Mouse (Mus musculus) lung, postnatal 4 days (tissue): ENCODE measurements around the gene Txnip.
A peak's percentile ranks its signal among the peaks of the same experiment; 100 is the strongest.

Experiments used
- DNase-seq, 2 experiments: peaks; one replicate each; pipeline ENCODE4 v3.0.0; 2021

The Txnip gene

DNA sequence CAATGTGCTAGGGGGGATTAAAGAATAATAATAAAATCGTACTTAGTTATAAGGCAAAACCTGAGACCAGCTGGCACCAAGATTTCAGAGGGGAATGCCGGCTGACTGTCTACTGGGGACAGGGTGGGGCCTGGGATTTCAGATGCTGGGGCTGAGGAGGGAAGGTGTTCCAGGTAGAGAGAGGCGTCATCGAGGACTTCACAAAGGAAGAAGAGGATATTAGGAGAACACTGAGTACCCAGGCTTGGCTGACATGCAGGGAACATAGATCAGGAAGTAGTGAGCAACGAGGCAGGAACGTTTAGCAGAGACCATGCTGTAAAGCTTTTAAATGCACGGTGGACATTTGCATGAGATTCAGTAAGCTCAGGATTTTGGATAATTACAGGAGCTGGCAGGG is 5.9 kb upstream of the Txnip start:
- DNase-seq = no peak

DNA sequence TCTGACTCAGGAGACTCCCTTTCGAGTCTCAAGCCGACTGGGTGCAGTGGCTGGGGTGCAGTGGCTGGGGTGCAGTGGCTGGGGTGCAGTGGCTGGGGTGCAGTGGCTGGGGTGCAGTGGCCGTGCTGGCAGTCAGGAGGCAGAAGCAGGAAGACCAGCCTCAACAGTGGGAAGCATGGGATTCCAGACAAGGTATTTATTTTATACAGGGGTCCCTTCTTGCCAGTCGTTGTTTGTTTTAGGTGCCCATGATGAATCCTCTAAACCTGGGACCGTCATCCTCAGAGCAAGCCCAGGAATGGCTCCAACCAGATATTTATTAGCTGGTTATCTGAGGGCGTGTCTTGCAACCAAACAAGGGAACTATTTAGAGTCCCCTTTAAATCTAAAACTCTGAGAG is 4.2 kb upstream of the Txnip start:
- DNase-seq = no peak

DNA sequence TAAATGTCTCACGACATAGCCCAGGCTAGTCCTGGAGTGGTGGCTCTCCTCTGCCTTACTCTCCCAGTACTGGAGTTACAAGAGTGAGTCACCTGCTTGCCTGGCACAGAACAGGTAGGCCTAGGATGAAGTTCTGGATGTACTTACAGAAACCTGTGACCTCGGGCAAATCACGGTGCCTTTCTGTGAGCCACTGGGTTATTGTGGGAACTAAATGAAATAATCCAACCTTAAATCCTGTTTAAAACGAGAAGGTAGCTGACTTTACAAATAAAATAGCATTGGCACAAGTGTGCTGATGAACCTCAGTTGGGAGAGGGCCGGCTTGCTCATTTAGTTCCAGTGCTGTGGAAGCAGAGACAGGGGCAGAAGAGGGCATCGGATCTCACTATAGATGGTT is 3.5 kb upstream of the Txnip start:
- no peak for DNase-seq

DNA sequence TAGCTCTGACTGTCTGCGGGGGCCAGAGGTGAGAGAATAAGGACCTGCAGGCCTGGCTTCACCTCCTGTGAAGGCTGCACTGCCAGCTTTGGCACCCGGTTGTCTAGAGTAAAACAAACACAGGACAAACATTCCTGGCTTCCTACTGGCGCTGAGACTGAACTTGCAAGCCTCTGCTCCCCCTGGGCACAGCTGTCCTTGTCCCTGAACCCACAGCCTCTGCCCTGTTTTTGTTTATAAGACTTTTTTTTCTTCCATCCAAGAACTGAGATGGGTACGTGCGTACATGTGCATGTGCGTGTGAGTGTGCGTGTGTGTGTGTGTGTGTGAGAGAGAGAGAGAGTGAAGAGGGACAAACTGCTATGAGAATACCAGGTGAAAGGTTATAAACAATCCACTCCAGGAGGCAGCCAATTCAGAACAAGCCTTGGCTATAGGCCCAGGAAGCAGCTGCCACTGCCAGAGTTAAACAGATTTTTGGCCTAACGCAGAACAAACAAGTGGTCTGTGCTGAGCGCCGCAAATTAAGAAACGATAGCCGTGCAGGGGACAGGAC is 2.6 kb upstream of the Txnip start:
- DNase-seq = peak; percentile 86 to 92

DNA sequence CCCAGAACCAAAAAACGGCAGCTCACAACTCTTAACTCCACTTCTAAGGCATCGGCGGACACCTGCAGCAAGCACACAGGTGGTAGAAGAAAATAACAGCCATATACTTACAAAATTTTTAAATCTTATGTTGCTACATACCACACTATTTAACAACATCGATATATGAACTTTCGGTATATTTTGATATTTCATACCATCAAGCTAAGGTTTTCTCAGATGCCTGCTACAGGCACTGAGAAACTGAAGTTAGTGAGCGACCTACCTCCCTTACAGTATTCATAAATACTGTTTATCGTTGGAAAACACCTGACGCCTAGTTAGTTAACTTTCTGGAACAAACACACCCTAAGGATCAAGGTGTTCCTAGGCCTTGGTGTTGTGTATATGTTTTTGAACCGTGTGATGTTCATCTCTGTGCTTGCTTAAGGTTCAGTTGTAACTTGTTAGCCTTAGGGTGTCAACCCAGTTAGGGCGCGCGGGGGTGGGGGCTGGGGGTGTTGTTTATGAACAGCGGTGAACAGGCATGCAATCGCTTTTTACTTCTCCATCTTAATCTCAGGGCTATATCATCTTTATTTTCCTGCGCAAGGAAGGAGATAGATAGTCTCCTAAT is 1.6 kb upstream of the Txnip start:
- DNase-seq = no peak

DNA sequence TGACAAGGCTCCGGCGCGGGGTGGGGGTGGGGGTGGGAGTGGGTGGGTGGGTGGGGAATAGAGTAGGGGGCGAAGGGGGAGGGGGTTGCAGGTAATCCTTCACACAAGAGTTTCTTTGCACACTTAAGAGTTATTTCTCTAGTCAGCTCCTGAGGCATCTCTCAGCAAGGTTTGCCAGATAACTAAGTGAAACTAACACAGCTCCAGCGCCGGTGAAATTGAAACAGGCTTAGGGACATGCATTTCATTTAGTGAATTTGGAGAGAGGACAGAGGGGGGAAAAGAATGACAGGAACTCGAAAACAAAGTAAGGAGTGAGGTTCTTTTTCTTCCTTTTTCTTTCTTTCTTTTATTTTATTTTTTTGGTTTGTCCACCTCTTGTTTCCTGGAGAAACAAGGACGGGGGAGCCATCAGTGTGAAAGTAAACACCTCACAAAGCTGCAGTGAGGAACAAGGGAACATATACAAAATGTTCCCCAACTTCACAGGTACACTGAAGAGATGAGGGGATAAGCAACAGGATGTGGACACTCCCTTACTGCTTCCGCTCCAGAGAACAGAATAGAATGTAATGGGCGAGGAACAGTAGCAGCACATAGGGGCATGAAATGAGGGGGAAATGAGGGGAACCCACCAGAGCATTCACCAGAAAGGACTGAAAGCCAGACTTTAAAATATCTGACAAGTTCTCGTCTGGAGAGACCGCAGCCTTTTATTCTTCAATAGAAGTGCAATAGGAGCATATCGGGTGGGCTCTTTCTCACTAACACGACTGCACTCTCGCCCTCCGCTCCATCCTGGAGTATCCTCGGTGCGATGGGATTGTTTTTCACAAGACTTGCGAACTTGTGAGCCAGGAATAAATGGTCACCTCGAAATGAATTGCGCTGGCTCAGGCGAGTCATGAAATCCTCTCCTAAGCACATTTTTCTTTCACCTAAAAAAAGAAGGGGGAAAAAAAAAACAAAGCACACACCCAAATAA is 814 bp upstream of the Txnip start:
- no peak for DNase-seq

DNA sequence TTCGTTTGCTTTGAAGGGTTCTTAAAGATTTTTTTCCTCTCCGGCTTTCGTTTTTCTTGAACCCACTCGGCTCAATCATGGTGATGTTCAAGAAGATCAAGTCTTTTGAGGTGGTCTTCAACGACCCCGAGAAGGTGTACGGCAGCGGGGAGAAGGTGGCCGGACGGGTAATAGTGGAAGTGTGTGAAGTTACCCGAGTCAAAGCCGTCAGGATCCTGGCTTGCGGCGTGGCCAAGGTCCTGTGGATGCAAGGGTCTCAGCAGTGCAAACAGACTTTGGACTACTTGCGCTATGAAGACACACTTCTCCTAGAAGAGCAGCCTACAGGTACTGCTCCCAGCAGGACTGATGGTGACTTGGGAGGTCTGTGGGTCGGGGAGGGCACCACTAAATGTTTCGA is 402 bp downstream of the Txnip start:
- DNase-seq = no peak

DNA sequence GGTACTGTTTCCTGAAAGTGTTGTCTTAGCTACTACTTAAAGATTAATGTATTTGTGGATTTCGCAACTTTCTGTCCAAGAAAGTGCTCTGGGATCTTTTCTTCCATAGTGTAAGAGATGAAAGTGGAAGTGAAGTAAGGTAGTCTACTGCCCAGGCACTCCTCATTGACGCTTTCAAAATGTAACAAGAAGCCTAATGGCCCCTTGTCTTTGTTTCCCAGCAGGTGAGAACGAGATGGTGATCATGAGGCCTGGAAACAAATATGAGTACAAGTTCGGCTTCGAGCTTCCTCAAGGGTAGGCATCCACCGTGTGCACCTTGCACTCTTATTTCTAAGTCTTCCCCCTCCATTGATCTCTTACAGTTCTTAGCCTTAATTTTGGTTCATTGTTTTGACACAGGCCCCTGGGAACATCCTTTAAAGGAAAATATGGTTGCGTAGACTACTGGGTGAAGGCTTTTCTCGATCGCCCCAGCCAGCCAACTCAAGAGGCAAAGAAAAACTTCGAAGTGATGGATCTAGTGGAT is 975 bp downstream of the Txnip start:
- DNase-seq = no peak

DNA sequence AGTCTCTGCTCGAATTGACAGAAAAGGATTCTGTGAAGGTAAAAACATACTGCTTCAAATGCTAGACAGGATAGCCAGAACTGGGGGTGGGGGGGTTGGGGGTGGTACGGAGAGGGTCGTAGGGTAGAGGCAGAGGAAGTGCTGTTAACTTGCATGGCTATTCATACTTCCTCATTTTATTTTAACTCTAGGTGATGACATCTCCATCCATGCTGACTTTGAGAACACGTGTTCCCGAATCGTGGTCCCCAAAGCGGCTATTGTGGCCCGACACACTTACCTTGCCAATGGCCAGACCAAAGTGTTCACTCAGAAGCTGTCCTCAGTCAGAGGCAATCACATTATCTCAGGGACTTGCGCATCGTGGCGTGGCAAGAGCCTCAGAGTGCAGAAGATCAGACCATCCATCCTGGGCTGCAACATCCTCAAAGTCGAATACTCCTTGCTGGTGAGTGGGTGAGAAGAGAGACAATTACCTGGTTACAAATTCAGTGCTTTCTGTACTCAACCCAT is 1.7 kb downstream of the Txnip start:
- no peak for DNase-seq

DNA sequence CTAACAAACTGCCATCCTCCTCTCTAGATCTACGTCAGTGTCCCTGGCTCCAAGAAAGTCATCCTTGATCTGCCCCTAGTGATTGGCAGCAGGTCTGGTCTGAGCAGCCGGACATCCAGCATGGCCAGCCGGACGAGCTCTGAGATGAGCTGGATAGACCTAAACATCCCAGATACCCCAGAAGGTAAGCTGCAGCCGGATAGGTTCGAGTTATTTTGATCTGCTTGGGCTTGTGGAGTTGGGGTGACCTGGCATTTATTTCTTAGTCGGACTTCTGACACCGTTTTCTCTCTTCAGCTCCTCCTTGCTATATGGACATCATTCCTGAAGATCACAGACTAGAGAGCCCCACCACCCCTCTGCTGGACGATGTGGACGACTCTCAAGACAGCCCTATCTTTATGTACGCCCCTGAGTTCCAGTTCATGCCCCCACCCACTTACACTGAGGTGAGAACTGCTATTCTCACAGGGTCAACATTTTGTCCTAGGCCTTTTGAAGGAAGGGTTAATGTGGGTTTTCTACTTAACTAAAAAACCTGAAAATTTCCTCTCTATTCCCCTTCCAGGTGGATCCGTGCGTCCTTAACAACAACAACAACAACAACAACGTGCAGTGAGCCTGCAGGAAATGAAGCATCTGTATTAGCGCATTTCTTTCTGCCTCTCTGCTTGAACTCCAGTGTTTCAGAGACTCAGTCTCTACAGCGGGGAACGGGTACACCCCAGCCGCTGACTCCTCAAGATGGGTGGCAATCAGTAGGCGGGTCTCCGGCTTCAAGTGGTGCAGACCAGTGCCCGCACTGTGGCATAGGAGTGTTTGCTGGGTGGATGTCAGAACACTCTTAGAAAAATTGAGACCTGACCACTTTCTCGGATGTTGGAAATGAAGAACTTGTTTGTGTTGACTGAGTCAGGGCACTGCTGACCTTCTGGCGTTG is 2.4 kb downstream of the Txnip start:
- DNase-seq = peak in 1 of 2 experiments; percentile 49

DNA sequence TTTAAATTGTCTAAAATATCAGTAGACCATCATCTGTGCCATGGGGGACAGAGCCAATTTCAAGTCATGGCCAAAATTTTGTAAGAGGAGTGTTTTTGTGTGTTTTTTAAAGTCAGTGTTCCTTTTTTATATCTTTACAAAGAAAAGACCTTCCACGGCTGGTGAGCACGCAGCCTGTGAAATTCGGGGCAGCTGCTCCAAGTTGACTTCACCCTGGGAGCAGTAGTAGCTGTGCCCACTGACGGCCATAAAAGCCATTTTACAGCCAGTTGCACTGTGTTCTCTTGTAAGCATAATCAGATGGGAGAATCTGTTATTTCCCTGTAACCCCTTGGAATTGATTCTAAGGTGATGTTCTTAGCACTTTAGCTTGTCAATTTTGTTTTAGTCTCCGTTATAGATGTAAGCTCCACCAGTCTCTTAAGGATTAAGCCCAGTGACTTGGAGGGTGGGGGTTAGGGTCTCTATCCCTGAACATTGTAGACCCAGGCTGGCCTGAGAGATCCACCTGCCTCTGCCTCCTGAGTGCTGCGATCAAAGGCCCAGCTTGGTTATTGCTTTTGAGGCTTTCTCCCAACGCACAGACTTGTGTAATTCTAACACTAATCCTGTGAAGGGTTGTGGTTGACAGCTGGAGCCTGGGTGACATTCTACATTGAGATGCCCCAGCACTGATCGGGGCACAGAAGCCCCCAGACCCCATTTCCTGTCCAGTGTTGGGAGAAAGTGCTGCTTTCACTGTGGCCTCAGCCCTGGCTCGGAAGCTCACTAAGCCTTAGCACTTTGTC is 3.3 kb downstream of the Txnip start:
- no peak for DNase-seq

DNA sequence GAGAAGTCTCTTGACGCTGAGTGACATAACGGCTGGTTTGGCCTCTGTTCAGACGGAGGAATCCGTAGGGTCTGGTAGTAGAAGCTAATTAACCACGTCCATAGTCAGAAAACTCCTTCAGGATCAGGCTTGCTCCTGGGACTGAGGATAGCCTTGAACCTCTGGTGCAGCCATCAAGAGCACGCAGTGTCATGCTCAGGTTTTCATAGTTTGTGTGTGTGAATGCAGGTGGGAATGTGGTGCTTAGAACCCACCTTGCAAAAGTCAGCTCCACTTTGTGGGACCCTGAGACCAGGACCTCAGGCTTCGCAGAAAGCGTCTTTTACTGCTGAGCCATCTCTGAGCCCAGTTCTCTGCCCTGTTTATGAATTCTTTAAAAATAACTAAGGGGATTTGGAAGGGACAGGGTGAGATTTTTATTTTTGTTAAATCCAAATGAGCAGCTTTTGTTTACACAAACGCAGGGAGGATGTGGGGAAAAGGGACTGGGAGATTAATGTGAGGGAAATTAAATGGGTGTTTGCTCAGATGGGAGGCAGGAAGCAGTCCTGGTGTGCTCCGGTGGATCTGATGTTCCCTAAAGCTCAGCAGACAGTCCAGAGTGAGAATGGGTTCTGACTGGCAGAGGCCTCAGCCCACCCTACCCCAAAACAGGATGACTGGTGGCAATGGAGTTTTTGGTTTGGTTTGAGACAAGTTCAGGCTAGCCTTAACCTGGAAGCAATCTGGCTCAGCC is 4.4 kb downstream of the Txnip start:
- DNase-seq = peak; percentile 47 to 59

DNA sequence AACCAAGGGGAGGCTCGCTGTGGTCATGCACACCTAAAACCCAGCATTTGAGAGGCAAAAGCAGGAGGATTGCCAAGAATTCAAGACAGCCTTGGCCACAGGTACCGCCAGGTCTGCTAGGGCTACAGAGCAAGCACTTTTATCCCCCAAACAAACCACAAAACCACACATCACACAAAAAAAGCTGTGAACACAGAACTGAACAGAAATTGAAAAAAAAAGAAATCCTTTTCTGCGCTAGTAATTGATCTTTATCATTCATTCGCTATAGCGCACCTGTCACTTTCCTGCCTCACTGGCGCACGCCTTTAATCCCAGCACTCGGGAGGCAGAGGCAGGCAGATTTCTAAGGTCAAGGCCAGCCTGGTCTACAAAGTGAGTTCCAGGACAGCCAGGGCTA is 5.5 kb downstream of the Txnip start:
- no peak for DNase-seq

DNA sequence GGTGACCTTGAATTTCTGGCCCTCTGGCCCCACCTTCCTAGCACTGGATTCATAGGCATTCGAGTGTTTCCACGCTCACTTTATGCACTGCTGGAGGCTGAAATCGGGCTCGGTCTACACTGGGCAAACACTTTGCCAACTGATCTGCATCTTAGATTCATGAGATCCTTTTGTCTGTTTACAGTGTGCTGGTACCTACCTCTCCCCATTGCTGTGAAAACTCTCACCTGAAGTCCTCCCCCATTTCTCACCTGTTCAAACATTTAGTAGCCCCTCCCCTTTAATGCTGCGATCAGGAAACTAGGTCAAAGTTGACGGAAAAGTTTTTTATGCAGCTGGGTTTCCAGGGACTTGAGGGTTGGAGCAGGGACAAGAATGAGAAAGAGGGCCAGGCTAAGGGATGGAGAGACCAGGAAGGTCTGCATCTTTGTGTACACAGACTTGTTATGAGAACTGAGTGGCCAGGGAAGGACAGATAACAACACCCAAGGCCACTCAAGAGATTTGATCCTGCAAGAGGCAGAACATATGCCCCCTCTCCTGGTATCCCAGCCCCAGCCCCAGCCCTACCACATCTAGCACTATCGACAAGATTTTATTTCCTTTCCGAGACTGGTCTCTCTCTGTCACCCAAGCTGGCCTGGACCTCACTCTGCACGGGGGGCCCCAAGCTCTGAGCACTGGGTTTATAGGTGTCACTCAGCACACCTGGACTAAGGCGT is 6.3 kb downstream of the Txnip start:
- peak; percentile 60 to 63 for DNase-seq

DNA sequence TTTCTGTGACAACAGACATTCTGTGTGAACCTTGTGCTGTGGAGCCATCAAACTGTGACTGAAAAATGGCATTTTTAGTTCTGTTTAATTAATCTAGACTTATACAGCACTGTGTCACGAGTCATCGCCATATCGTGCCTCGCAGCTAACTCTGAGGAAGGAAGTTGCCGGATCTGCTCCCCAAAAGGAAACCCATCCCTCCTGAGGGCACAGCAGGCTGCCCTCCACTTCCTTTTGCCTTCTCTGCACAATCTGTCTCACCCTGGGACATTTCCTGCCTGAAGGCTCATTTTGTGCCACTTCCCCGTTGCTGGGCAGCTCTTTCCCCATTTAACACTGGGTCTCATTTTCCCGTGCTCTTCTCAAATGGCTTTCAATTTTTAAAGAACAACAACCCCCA is 6.9 kb downstream of the Txnip start:
- peak; percentile 74 to 81 for DNase-seq

DNA sequence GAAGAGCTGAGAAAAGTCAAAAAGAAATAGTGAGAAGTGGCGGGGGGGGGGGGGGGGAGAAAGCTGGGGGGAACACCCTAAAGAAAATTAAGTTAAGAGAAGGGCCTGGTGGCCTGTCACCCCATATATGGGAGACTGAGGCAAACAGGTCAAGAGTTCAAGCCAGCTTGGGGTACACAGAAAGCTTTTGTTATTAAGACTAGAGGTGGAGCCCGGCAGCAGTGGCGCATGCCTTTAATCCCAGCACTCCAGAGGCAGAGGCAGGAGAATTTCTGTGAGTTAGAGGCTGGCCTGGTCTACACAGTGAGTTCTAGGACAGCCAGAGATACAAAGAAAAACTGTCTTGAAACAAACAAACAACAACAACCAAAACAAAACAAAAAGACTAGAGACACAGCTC is 7.3 kb downstream of the Txnip start:
- no peak for DNase-seq

DNA sequence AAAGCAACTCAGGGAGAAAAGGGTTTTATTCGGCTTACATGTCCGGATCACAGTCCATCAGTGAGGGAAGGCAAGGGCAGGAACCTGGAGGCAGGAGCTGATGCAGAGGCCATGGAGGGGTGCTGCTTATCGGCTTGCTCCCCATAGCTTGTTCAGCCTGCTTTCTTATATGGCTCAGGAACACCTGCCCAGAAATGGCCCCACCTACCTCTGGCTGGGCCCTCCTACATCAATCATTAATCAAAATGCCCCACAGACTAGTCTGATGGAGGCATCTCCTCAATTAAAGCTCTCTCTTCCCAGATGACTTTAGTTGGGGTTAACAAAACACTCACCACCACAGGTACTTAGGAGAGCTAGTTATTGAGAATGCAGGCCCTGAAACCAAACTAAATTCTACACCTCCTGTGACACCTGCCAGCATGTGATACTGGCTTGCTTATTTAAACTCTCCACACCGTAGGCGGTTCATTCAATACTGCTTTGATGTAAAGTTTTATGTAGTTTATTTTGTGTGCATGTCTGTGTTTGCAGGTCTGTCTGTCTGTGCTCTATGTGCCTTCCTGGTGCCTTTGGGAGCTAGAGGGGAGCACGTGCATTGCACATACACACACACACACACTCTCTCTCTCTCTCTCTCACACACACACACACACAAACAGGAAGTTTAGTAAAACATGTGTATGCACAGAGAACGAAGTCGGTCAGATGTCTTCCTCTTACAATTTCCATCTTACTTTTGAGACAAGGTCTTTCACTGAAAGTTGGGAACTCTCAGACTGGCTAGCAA is 9.1 kb downstream of the Txnip start:
- no peak for DNase-seq

DNA sequence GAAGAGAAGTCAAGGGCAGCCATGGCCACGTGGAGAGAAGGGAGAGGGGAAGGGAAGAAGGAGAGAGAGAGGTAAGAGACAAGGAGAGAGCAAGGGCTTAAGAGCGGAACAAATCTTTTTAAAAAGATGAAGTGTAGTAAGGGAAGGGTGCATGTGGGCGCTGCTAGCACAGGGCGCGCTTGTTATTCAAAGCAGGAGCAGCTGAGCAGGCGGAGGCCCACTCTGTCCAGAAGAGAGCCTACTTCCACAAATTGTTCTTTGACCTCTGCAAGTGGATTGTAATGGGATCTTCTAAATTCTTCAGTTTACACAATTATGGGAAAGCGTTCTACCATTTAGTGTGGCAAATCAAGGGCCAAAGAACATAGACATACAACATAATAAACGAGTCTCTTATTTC is 10.8 kb downstream of the Txnip start:
- DNase-seq = no peak

DNA sequence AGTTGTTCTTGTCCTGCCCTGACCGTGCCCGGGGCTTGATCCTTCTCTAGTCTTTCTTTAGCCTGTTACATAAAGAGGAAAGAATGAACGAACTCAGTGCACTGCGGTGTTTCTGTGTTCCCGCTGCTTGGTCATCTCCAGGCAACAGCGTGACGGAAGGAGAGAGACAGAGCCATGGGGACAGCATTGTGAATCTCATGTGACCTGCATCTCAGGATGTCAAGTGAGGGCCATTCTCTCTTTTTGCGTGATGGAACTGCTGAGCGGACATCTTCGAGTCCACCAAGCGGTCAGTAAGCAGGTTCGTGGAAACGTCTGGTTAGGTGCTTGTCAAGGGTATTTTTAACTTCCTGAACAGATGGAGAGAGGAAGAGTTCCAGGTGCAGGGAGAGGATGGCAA is 11.7 kb downstream of the Txnip start:
- DNase-seq = no peak
